Mouse (Mus musculus) limb, embryonic 14.5 days (tissue): ENCODE data around the gene Zfp609. TPM values are rescaled to one million over a fixed set of nuclear protein-coding genes. Genes with fewer than 3 reads are reported as not detected.

Source experiments
- ATAC-seq: fragments of 200-750 bp; cut with Nextera tagmentation; 2 replicates; pipeline ENCODE4 v1.8.0; 2017; ENCODE audit warnings: low read depth, moderate number of reproducible peaks, moderate TSS enrichment; ENCODE audit not compliant: low FRiP score
- DNase-seq: peaks from one replicate; pipeline ENCODE4 v3.0.0-alpha.2; 2015; ENCODE audit warnings: low spot score
- H3K27ac ChIP-seq: fragments of 300-500 bp; sonication (generic); replicated peaks from 2 replicates; pipeline ENCODE4 v1.5.1; 2014; ENCODE audit warnings: low read depth, mild to moderate bottlenecking, low read length, moderate library complexity, mixed read lengths
- H3K27me3 ChIP-seq: fragments of 300-500 bp; sonication (generic); 2 replicates; pipeline ENCODE4 v1.6.1; 2014; ENCODE audit warnings: low read length, mixed read lengths; ENCODE audit not compliant: control insufficient read depth, insufficient read depth
- H3K36me3 ChIP-seq: fragments of 300-500 bp; sonication (generic); 2 replicates; pipeline ENCODE4 v1.6.1; 2014; ENCODE audit warnings: mild to moderate bottlenecking, low read length, moderate library complexity, mixed read lengths; ENCODE audit not compliant: control insufficient read depth, insufficient read depth
- H3K4me1 ChIP-seq: fragments of 300-500 bp; sonication (generic); 2 replicates; pipeline ENCODE4 v1.6.1; 2014; ENCODE audit warnings: antibody characterized with exemption, low read length, mixed read lengths; ENCODE audit not compliant: control insufficient read depth, insufficient read depth
- H3K4me2 ChIP-seq: fragments of 300-500 bp; sonication (generic); replicated peaks from 2 replicates; pipeline ENCODE4 v1.6.1; 2014; ENCODE audit warnings: low read depth, mild to moderate bottlenecking, low read length, moderate library complexity; ENCODE audit not compliant: severe bottlenecking
- H3K4me3 ChIP-seq: fragments of 300-500 bp; sonication (generic); replicated peaks from 2 replicates; pipeline ENCODE4 v1.5.1; 2014; ENCODE audit warnings: low read length
- H3K9ac ChIP-seq: fragments of 300-500 bp; sonication (generic); 2 replicates; pipeline ENCODE4 v1.6.1; 2014; ENCODE audit warnings: mild to moderate bottlenecking, low read depth, low read length, moderate library complexity; ENCODE audit not compliant: severe bottlenecking
- H3K9me3 ChIP-seq: fragments of 300-500 bp; sonication (generic); 2 replicates; pipeline ENCODE4 v1.6.1; 2016; ENCODE audit warnings: low read length; ENCODE audit not compliant: control insufficient read depth
- POLR2A ChIP-seq: fragments of 200-500 bp; IDR thresholded peaks from 2 replicates; pipeline ENCODE4 v1.8.0; 2012; ENCODE audit warnings: inconsistent platforms, mild to moderate bottlenecking, moderate library complexity, borderline replicate concordance; ENCODE audit not compliant: insufficient read depth, insufficient read length; ENCODE audit errors: extremely low read depth
- WGBS: fragments of 180-500 bp; shearing (Covaris S2); extraction: QIAGEN DNeasy Blood & Tissue Kit; methylation state at CpG from one replicate; pipeline ENCODE4 v1.1.7; 2014; 5-methylcytosine and 5-hydroxymethylcytosine counted together
- polyA plus RNA-seq, 2 experiments: library from polyadenylated mRNA; depleted of rRNA in 1 of 2; stranded (reverse) in 1 of 2; unstranded in 1 of 2; fragments of >200 nt; fragmentation: Nextera tagmentation in 1 of 2; extraction: Ambion mirVana in 1 of 2; gene quantifications; 2 replicates each; pipeline versions ENCODE4 v1.2.1 to v1.2.3; 2012 to 2014

Zfp609 gene
- polyA plus RNA-seq, 2 experiments = 7.3 to 20.3 TPM

- no peak for TF ChIP-seq POLR2A
- H3K4me2 ChIP-seq = peak overlapping the region; percentile 61
- peaks cover 14% of the 10 kb centered on the region for H3K4me1 ChIP-seq
- no peaks in the 10 kb centered on the region for H3K9me3 ChIP-seq
- peak overlapping the region; percentile 99 for H3K9ac ChIP-seq
- DNase-seq = peak; percentile 30
- 1% methylated on average over 25 of the region's 31 CpGs for WGBS
- peak overlapping the region; percentile 99 for H3K27ac ChIP-seq
- ATAC-seq = peak; percentile 50
- H3K27me3 ChIP-seq = no peaks in the 10 kb centered on the region
- H3K4me3 ChIP-seq = peak overlapping the region; percentile 91
- H3K36me3 ChIP-seq = no peaks in the 10 kb centered on the region
Observed at GRCm38 (mm10) chr9:65826588-65827343, 598 bp downstream of the Zfp609 start.

- H3K9me3 ChIP-seq = no peaks in the 10 kb centered on the region
Observed at GRCm38 (mm10) chr9:65826226-65826587, 1.2 kb downstream of the Zfp609 start.

GRCm38 (mm10) chr9:65823716-65824462, 3.5 kb downstream of the Zfp609 start:
- Histone ChIP-seq H3K4me1 (peaks cover 14% of the 10 kb centered on the region), H3K27me3 (no peaks in the 10 kb centered on the region), H3K36me3 (no peaks in the 10 kb centered on the region), H3K9ac (no peak overlapping the region), H3K9me3 (no peaks in the 10 kb centered on the region), H3K4me2 (no peak overlapping the region), H3K27ac (no peak overlapping the region), H3K4me3 (no peak overlapping the region)
- WGBS = 62% methylated on average over 10 of the region's 10 CpGs
- TF ChIP-seq POLR2A = no peak
- DNase-seq (no peak), ATAC-seq (no peak)

More at GRCm38 (mm10) chr9:65826226-65826587, 1.2 kb downstream of the Zfp609 start:
- H3K9ac ChIP-seq = peak overlapping the region; percentile 99
- H3K36me3 ChIP-seq = no peaks in the 10 kb centered on the region
- peak overlapping the region; percentile 99 for H3K27ac ChIP-seq
- H3K27me3 ChIP-seq = no peaks in the 10 kb centered on the region
- WGBS = 4% methylated on average over 4 of the region's 4 CpGs
- ATAC-seq (no peak), DNase-seq (no peak)
- peaks cover 14% of the 10 kb centered on the region for H3K4me1 ChIP-seq
- no peak for TF ChIP-seq POLR2A
- H3K4me2 ChIP-seq = peak overlapping the region; percentile 61
- H3K4me3 ChIP-seq = peak overlapping the region; percentile 91

- Histone ChIP-seq H3K4me1 (peaks cover 9% of the 10 kb centered on the region; the same call in 1 of the 2 replicates), H3K9ac (no peak overlapping the region), H3K4me3 (no peak overlapping the region), H3K27ac (no peak overlapping the region), H3K27me3 (no peaks in the 10 kb centered on the region), H3K36me3 (no peaks in the 10 kb centered on the region), H3K4me2 (no peak overlapping the region), H3K9me3 (no peaks in the 10 kb centered on the region)
- ATAC-seq (no peak), DNase-seq (no peak)
- no peak for TF ChIP-seq POLR2A
- 82% methylated on average over 4 of the region's 4 CpGs for WGBS
Observed at GRCm38 (mm10) chr9:65822011-65822410, 5.4 kb downstream of the Zfp609 start.

GRCm38 (mm10) chr9:65820301-65820700, 7.1 kb downstream of the Zfp609 start:
- Histone ChIP-seq H3K36me3 (no peaks in the 10 kb centered on the region), H3K27me3 (no peaks in the 10 kb centered on the region), H3K4me1 (peaks cover 3% of the 10 kb centered on the region; the same call in 1 of the 2 replicates), H3K4me2 (no peak overlapping the region), H3K9me3 (no peaks in the 10 kb centered on the region), H3K27ac (no peak overlapping the region), H3K4me3 (no peak overlapping the region), H3K9ac (no peak overlapping the region)
- ATAC-seq (no peak), DNase-seq (no peak)
- 45% methylated on average over 2 of the region's 2 CpGs for WGBS
- no peak for TF ChIP-seq POLR2A
